Mouse (Mus musculus) testis, adult 2 months (tissue): ENCODE measurements at regions not wholly inside any gene's neighbourhood (a gene's known extent, or its start where the extent isn't known, plus 50 kb on each side); places are given as distances from the start of the nearest gene placed in this dataset.

Source experiments
- CTCF ChIP-seq: fragments of 200-500 bp; IDR thresholded peaks from 2 replicates; pipeline ENCODE4 v1.5.1; 2012; ENCODE audit warnings: low read depth, mild to moderate bottlenecking, inconsistent platforms, low read length, moderate library complexity; ENCODE audit not compliant: control insufficient read depth, insufficient read depth, insufficient replicate concordance
- POLR2A ChIP-seq: fragments of 200-500 bp; IDR thresholded peaks from 2 replicates; pipeline ENCODE4 v1.6.1; 2012; ENCODE audit warnings: low read depth, mild to moderate bottlenecking, inconsistent platforms, low read length, moderate library complexity; ENCODE audit not compliant: control insufficient read depth

GRCm38 (mm10) chr6:94389716-94390115, 106.0 kb upstream of the Magi1 start:
- TF ChIP-seq CTCF (no peak), POLR2A (no peak)
